Mouse (Mus musculus): ENCODE data around the gene Arpc1a. TPM values are rescaled to one million over a fixed set of nuclear protein-coding genes. Genes with fewer than 3 reads are reported as not detected.
"Not testable (repeated sequence)": the region's sequence is repeated elsewhere in the genome, so short reads cannot be mapped to it uniquely, and the experiment has no call there.

Gene Arpc1a
- total RNA-seq, 2 experiments from 2014 or later = 194 to 211 TPM

DNA sequence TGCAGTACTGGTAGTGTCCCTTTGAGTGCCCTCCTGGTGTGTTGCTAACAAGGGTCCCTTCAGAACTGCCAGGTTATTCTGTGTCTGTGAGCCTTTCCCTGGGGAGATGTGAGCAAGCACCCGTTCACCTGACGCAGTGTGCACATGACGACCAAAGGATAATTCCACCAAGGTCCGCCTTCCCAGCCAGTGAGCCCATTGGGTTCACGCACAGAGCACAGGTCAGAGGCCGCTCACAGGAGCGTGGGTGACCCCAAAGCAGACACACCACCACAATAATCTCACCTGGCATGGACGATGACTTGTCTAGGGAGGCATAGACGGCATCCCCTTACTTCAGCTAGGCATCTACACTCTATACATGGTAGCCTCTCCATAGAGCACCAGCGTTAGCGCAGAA is 17.8 kb downstream of the Arpc1a start:
- intact Hi-C loops (cut with DNase I); DNase-seq (ENCODE audit: low spot score in 2 of 2): not testable (repeated sequence)

DNA sequence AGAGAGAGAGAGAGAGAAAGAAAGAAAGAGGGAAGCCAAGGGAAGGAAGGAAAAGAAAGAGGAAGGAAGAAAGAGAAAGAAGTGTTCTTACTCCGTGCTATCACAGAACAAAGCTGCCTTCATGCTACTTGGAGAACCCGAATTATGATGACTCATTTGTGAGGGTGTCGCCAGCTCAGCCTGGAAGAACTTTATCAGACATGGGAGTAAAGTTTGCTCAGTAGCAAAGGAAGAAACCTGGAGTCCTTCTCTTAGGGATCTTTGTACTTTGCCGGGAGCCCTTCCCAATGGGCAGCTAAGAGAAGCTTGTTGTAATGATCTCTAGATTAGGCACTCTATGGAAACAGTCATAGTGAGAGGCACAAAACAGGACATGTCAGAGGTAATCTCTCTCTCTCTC is 19.1 kb downstream of the Arpc1a start:
- no peak for DNase-seq (ENCODE audit: low spot score in 2 of 2)
- intact Hi-C loops (cut with DNase I) = no loop called here

DNA sequence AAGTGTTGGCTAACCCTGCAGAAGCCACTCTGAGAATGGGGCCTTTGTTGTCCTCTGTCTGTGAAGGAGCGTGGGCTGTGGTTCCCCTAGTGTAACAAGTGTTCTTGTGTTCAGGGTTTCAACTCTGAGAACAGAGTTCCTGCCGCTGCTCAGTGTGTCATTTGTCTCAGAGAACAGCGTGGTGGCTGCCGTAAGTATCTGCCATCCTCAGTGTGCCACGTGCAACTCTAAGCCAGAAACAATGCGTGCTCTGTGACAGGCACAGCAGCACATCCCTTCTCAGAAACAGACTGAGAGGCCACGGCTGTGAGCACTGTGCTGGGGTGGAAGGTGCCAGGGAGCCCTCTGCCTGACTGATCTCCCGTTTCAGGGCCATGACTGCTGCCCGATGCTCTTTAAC is 20.7 kb downstream of the Arpc1a start:
- no peak for DNase-seq (ENCODE audit: low spot score in 2 of 2)
- intact Hi-C loops (cut with DNase I) = no loop called here

DNA sequence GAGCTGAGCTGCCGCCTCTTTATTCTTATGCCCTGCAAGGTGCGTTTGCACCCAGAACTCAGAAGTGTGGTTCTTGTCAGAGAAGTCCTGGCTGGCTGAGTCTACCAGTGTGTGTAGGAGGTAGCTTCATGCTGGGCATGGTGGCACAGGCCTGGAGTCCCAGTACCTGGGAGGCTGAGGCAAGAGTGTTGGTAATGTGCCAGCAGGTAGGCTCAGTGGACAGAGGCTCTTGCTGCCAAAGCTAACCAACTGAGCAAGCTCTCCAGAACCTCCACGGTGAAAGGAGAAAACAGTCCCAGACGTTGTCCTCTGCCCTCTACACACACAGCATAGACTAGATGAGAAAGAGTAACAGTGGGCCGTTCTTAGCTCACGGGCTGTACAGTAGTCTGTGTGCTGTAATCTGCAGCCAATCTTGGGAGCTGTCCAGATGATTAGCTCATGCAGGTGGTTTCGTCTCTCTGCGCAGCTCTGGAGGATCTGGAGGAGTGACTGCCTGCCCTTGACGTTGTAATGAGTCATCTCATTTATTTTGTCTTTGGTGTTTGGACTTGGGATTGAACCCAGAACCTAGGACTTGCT is 22.2 kb downstream of the Arpc1a start:
- no peak for DNase-seq (ENCODE audit: low spot score in 2 of 2)
- intact Hi-C loops (cut with DNase I) = no loop called here

DNA sequence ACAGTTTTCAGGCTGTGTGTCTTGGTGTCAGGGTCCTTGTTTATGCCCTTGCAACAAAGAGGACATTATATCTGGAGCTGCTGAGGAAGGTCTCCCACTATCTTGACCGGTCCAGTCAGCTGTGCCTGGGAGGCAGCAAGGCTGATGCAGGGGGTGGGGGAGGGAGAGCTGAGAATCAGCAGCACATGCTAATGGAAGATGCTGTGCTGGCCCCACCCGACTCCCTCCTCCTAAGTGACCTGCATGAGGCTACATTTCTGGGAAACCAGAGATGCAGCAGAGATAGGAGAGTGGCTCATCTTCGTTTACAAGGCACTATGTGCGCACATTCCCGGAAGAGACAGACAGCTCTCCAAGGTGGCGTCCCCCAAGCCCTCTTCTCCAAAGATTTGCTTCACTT is 26.8 kb downstream of the Arpc1a start:
- no peak for DNase-seq (ENCODE audit: low spot score in 2 of 2)
- intact Hi-C loops (cut with DNase I) = no loop called here

DNA sequence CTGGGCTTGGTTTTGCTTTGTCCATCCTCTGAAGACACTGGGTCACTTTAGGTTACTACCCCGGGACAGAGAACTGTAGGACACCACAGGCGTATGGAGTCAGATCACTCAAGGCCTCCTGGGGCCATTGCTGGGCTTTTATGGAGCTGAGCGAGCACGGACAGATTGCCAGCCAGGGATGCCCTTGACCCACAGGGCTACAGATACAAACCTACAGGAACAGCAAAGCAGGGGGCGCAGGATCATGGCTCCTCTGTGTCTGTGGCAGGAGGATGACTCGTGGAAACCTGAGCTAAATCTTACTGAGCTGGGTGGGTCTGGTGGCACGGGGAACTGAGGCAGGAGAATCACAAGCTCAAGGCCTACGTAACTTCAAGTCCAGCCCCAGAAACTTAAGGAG is 28.9 kb downstream of the Arpc1a start:
- no peak for DNase-seq (ENCODE audit: low spot score in 2 of 2)

DNA sequence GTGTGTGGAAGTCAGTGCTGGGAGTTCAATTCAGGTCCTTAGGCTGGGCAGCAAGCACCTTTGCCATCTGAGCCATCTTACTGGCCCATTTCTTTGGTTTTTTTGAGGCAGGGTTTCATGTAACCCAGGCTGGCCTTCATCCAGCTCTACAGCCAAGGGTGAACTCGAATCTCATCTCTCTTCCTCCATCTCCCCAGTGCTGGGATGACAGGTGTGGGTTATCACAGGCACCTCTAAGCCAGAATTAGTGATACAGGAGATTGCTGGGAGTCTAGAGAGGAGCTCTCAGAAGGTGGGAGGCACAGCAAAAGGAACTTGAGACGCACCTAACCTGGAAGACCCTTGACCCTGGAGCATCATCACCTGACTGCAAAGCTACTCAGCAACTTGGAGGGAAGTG is 29.8 kb downstream of the Arpc1a start:
- no peak for DNase-seq (ENCODE audit: low spot score in 2 of 2)
- intact Hi-C loops (cut with DNase I) = no loop called here

More for the DNA sequence above, 28.9 kb downstream of the Arpc1a start:
- intact Hi-C loops (cut with DNase I) = no loop called here

DNA sequence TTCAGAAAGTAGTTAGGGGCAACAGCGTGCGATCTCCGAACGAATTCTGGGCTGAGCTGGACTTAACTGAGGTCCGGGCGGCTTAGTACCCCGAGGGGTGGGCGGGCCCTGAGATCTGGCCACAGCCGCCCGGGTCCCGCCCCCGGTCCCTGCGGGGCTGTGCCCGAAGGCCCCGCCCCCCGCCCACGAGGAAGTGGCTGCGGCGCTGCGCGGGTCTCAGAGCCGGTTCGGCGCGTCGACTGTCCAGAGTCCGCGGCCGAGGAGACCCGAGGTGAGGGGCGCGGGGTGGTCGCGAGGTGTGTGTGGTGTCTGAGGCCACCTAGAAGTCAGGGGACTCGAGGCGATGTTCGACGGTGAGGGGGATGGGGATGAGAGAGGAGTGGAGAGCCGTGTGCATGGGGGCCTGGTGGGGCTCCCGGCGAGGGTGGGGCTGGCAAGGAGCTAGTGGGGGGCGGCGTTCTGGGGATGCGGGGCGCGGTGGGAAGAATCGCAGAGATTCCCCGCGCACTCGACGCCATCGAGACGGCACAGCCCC is 30.5 kb downstream of the Arpc1a start, which contains the start of gene Arpc1b:
Gene Arpc1b (plus strand): TSS at position 145 of the 535 bp plus-strand sequence.
- intact Hi-C loops (cut with DNase I) = no loop called here
- no peak for DNase-seq (ENCODE audit: low spot score in 2 of 2)

DNA sequence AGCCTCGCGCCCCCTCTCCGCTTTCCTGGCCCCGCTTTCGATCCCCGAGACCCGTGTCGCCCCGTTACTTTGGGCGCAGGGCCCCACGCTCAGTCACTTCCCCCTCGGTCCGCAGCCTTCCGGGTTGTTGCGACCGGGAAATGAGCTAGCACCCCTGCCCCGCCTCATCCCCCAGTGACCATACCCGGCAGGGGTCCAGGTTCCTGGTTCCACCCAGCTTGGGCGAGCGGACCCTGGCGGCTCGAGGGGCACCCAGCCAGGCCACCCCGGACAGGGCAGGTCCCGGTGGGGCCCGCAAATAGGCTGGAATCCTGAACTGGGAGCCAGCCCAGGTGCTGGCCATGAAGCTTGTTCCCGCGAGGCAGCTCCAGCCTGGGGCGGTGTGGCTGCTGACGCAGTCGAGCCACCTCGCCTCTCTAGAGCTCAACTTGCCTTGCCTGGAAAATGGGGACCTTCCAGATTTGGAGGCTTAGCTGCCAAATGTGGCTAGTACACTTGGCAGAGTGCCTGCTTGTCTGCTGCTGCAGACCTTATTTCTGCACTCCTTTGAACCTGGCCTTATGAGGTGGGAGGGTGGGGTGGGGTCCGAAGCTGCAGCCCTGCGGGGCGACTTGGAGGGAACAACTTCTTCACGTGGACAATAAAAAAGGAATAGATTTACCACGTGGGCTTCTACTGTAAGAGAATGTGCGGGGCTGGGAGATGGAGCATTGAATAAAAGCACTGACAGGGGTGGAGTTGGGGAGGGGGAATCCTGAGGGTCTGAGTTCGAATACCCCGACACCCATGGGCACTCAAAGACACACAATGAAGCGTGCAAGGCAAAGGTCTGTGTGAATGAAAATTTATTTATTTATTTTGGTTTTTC is 31.2 kb downstream of the Arpc1a start:
- intact Hi-C loops (cut with DNase I) = no loop called here
- DNase-seq (ENCODE audit: low spot score in 2 of 2) = no peak

DNA sequence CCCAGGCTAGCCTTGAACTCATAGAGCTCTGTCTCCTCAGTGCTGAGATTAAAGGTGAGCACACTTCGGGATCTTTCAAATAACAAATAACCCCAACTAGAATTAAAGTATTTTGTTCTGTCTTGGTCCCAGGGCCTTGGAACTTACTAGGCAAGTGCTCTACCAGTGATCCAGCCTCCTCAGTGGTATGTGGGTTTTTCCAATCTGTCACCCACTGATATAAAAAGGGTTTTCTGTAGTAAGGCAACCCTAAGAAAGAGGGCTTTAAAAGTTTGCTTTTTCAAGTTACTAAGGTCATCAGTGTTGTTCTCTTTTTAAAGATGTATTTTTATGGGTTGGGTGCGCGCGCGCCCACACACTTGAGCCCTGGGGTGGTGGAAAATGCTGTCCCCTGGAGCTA is 32.1 kb downstream of the Arpc1a start:
- DNase-seq (ENCODE audit: low spot score in 2 of 2) = no peak
- intact Hi-C loops (cut with DNase I) = no loop called here

DNA sequence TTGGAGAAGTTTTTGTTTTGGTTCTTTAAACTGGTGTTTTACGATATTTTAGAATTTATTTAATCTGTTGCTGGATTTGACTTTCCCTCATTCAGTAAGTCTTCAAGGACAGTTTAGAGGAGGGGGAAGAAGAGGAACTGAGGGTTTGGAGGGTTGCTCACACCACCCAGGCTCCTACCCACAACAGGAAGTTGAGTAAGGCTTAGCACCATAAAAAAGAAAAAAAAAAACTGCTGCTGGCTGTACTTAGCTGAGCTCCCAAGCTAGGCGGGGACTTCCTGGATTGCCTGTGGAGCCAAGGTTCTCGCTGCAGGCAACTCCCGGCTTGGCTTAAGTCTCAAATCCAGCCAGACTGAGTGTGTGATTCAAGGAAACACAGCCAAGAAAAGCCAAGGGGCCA is 32.7 kb downstream of the Arpc1a start:
- no peak for DNase-seq (ENCODE audit: low spot score in 2 of 2)
- intact Hi-C loops (cut with DNase I) = no loop called here

DNA sequence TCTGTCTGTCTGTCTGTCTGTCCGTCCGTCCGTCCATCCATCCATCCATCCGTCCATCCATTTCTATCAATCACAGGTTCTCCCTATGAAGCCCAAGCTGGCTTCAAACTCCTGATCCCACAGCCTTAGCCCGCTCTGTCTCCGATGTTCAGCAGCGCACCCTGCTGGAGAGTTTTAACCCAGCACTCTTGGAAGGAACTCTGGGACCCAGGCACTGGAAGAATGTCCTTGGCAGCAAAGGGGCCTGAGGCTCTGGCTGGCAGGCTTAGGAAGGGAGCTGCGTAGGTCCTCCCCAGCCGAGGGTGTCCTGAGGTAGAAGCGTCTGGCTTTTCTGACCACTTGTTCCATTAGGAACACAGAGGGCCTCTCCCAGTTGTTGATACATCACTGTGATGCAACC is 33.3 kb downstream of the Arpc1a start:
- no peak for DNase-seq (ENCODE audit: low spot score in 2 of 2)
- intact Hi-C loops (cut with DNase I) = no loop called here

DNA sequence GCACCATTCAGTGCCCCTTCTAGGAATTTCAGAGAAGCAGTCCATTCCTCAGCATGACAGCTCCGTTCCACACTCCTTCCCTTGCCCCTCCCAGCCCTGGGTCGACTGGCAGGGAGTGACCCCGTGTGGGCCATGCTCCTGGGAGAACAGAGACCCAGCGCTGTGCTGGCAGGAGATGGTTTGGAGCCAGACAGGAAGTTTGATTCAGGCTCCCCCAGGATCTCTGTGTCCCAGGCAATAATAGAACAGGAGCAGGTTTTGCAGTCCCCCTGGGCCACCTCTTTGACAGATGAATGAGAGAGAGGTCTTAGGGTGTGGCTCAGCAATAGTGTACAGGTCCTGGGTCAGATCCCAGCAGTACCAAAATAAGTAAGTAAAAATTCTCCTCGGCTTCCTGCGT is 34.4 kb downstream of the Arpc1a start:
- no peak for DNase-seq (ENCODE audit: low spot score in 2 of 2)
- intact Hi-C loops (cut with DNase I) = no loop called here

DNA sequence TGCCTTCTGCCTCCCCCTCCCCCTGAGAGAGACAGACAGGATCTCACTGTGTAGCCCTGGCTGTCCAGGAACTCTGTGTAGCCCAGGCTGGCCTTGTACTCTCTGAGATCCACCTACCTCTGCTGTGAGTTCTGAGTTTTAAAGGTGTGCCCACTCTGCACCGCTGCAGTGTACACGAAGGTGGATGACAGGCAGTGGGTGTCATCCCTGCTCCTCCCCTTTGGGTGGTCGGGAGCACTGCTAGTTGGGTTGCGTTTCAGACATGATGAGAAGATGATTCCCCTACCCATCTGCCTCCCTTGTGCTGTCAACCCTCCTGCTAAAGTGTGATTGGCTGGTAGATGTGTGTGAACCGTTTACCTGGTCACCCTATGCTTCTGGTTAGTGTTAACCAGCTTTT is 34.8 kb downstream of the Arpc1a start:
- intact Hi-C loops (cut with DNase I) = no loop called here
- no peak for DNase-seq (ENCODE audit: low spot score in 2 of 2)

DNA sequence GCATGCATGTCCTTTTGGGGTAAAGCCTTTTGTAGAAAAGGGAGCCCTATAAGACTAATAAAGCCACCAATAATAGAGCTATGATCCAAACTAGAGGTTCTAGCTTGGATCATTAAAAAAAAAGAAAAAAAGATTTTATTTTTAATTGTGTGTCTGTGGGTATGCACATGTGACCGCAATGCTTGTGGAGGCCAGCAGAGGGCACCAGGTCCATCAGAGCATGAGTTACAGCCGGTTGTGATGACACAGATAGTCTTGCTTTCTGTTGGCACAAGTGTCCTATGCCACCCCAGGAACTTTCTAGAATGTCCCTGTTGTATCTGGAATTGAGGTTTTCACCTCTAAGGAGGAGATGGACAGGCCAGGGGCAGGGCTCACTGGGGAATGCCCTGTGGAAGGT is 35.8 kb downstream of the Arpc1a start:
- intact Hi-C loops (cut with DNase I) = no loop called here
- no peak for DNase-seq (ENCODE audit: low spot score in 2 of 2)

DNA sequence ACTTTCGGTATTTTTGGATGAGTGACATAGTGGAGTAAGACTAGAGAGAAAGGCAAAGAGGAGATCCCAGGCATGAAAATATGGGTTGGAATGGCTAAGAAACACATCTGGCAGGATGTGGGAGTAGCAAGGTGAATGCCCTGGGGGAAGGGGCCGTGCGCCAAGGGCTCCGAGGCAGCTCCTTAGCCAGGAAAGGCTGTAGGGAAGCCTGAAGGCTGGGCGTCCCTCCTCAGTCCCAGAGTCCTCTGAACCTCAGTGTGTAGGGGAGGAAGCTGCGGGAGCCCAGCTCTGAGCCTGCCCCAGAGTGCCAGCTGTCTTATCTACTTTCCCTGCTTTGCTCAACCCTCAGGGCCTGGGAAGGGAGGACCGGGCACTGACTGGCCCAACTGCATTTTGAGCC is 37.3 kb downstream of the Arpc1a start:
- no peak for DNase-seq (ENCODE audit: low spot score in 2 of 2)
- intact Hi-C loops (cut with DNase I) = no loop called here

DNA sequence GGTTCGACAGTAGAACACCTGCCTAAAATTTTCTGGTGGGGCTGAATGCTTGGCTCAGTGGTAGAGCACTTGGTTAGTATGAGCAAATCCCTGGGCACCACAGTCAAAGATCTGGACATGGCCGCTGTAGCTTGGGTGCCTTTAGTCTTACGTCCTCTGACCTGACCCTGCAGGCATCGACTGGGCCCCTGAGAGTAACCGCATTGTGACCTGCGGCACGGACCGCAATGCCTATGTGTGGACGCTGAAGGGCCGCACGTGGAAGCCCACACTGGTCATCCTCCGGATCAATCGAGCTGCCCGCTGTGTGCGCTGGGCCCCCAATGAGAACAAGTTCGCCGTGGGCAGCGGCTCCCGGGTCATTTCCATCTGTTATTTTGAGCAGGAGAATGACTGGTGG is 39.8 kb downstream of the Arpc1a start:
- no peak for DNase-seq (ENCODE audit: low spot score in 2 of 2)
- intact Hi-C loops (cut with DNase I) = no loop called here

DNA sequence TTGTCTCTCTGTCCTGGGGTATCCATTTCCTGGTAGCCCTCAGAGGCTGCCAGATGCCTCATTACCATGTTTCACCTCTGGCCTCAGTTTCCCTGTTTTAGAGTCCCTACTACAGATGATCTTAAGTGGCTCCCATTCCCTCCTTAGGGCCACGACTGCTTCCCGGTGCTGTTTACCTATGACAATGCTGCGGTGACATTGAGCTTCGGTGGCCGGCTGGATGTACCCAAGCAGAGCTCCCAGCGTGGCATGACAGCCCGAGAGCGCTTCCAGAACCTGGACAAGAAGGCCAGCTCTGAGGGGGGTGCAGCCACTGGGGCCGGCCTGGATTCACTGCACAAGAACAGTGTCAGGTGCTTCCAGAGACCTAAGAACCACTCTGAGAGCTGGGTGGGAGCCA is 43.0 kb downstream of the Arpc1a start:
- intact Hi-C loops (cut with DNase I) = no loop called here
- no peak for DNase-seq (ENCODE audit: low spot score in 2 of 2)

DNA sequence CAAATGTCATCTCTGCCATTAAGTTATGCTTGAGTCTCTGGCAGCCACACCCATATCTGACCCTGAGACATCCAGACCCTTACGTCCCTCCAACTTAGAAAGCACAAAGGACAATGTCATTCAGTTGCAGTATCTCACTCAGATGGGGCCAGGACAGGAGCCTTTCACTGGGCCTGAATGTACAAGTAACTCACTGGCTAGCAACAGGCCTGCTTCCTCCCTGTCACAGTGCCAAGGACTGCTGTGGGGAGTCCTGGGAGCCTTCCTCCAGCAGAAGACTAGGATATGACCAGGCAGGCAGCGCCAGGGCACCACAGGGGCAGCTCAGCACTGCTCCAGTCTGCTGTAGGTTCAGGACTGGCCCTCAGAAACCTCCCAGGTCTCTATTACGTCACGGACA is 45.5 kb downstream of the Arpc1a start:
- intact Hi-C loops (cut with DNase I) = no loop called here
- no peak for DNase-seq (ENCODE audit: low spot score in 2 of 2)

DNA sequence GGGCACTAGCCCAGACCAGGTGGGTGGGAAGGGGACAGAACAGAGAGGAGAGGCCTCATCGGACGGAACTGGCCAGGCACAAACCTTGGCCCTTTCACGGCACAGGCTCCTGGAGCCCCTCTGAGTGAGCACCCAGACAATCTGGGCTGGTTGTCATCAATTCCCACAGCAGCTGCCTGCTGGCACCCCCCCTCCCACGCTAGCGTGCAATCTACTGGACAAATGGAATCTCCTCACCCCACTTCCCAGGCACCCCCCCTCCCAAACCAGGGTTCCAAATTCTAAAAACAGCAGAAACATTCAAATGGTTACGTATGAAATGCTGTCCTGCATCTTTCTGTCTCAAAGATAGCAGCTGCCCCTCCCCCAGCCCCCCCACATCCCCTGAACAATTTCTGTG is 46.1 kb downstream of the Arpc1a start:
- peak in 1 of 2 experiments; percentile 54 for DNase-seq (ENCODE audit: low spot score in 2 of 2)
- intact Hi-C loops (cut with DNase I) = not testable (repeated sequence)

DNA sequence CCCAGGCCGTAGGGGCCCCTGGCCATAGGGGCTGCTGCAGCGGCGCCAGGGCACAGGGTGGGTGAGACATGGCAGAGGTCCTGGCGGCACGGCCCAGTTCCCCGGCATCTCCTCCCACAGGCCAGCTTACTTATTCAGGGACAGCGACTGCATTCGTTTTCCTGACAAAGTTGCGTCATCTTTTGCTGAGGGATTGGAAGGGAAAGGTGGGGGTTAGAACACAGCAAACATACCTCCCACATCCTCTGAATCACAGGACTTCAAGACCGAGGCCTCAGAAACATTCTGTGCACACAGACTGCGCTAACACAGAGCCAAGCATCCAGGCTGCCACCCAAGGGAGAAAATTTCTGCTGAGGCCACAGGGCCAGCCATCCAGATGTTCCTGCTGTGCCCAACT is 46.6 kb downstream of the Arpc1a start:
- peak; percentile 59 to 72 for DNase-seq (ENCODE audit: low spot score in 2 of 2)
- intact Hi-C loops (cut with DNase I) = no loop called here

Data from left cerebral cortex, postnatal 36 days (tissue).